Mouse (Mus musculus) layer of hippocampus, adult 8-10 months (tissue): Measurements from ENCODE around the gene Klhdc9. TPM values are rescaled to one million over a fixed set of nuclear protein-coding genes. Genes with fewer than 3 reads are reported as not detected.
"Not testable (repeated sequence)": the region's sequence is repeated elsewhere in the genome, so short reads cannot be mapped to it uniquely, and the experiment has no call there.

ENCODE experiments used
- DNase-seq, 2 experiments: peaks; one replicate each; pipeline ENCODE4 v3.0.0; 2022; ENCODE audit warnings: low spot score in 2 of 2
- total RNA-seq, 4 experiments: library from RNA; stranded (reverse); gene quantifications; 2 replicates each; pipeline ENCODE4 v1.2.4; 2022

Klhdc9 gene
- total RNA-seq, 4 experiments from 2014 or later = 5.1 to 11.7 (median 8.2) TPM

DNA sequence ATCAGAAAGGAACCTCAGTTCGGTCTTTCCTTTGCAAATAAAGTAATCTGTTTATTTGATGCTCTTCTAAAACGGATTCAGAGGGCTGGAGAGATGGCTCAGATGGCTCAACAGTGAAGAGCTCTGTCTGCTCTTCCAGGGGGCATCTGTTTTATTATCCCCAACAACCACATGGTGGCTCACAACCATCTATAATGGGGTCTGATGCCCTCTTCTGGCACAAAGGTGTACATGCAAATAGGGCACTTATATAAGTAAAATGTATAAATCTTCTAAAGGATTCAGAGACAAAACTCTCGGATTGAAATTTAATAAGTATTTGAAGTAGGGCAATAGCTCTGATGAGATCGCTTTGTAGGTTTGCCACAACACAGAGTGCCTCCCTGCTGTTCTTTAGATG, 2.2 kb downstream of the Klhdc9 start:
- peak in 1 of 2 experiments; percentile 36 for DNase-seq

DNA sequence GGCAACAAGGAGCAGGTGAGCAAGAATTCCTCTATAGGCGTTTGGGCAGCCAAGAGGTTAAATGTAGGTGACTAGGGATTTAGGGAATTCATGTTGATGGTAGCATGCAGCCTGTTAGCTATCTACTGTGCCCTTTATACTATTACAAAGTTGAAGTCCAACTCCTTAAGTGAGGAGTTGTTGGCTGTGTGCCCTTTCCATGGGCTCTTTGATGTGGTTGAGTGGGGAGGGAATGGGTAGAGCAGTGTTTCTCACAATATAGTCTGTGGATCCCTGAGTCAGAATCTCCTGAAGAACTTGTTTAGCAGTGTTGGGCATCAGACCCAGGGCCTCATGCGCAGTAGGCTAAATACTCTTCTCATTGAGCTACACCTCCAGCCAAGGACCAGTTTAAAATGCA, 3.8 kb downstream of the Klhdc9 start:
- DNase-seq = no peak

DNA sequence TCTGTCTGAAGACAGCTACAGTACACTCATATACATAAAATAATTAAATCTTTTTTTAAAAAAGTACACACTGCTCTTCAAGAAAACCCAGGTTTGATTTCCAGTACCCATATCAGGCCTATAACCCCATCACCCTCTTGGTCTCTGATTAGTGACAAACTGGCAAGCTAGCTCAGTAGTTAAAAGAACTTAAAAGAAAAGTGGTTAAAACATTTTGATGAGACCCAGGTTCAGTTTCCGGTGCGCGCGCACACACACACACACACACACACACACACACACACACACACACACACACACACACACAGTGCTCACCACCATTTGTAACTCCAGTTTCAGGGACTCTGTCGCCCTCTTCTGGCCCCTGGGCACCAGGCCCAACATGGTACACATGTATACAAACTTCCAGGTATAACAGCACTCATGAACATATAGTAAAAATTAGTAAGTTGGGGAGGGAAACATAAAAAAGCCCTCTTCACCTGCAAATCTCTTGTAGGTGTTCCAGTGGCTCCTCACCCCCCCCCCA, 4.7 kb downstream of the Klhdc9 start:
- DNase-seq = no peak

DNA sequence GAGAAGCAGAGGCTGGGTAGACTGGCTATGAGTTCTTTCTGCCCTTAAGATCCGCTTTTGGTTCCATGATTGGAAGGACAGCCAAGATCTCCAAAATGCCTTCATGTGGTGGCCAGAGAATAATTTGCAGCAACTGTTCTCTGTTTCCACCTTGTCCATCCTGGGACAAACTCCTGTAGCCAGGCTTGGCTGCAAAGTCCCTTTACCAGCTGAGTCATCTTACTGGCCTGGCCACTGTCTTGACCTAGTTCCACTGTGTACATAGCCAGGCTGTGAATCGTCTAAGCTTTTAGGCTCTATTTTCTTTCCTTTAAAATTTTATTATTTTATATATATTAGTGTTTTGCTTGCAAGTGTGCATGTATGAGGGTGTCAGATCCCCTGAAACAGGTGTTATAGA, 11.4 kb downstream of the Klhdc9 start:
- DNase-seq = no peak

DNA sequence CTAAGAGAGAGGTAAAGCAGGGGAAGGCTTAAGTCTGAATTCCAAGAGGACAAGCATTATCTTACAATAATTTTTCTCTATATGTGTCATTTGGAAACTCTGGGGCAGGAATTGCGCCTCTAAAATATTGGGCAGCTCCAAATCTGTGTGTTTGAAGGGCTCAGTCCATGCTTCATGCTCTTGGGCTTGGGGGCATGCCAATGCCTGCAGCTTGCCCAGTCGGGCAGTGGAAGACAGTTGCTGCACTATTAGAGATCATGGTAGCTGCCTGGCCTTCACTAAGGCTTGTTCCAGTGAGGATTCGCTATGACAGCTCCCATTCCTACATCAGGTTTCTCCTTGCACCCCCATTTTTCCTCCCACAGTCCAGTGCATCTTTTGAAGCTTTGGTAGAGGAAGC, 11.9 kb downstream of the Klhdc9 start:
- no peak for DNase-seq

DNA sequence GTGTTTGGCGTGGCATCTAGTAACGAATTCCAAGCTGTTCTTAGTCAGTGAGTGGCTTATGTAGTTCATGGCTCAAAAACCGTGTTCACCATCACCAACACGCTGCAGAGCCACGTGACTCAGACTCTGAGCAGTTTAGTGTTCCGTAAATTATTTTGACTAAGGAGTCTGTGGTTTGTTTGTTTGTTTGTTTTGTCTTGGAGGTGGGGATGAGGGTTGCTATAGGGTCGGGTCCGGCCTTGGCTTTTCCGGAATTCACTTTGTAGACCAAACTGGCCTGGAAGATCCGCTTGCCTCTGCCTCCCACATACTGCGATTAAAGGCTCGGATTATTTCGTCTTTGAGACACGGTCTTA, 14.5 kb downstream of the Klhdc9 start:
- no peak for DNase-seq

DNA sequence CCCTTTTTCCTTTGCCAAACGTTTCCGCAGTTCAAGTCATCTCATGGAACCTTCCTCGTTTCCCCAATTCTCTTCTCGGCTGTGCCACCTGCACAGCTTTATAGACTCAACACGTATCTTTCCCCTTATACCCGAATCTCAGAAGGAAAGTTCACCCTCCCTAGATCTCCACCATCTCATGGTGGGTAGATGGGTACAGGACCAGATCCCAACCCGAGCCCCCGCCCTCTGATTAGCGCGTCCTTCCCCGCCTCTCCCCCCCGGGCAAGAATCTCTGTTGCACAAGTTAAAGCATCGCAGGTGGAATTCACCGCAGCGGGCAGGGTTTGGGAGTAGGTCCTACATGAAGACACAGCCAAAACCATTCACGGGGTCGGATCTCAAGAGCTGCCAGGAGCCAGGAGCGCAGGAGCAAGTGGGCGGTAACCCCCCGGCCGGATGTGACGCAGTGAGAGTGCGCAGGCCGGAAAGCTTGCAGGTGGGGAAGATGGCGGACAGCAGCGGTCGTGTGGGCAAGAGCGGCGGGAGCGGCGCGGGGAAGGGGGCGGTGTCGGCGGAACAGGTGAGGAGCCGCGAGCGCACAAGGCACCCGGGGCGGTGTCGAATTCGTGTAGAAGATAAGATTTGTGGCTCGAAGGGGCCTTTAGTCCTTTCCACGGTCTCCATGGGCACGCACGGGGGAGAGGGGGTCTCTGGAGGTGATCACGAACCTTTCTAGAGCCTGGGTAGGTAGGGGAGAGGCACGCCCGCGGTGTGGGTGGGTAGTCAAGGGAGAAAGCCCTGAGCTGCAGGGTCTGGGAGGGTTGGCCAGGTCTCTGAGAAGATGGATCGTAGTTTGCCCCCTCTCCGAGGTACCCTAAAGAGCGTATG, 15.1 kb downstream of the Klhdc9 start, which contains the start of the genes Nit1 and Pfdn2:
Gene Nit1, minus strand, starts transcription at position 422 of the 870 bp plus-strand sequence.
Gene Pfdn2, plus strand, starts transcription at position 446 of the 870 bp plus-strand sequence.
- peak; percentile 84 to 88 for DNase-seq

DNA sequence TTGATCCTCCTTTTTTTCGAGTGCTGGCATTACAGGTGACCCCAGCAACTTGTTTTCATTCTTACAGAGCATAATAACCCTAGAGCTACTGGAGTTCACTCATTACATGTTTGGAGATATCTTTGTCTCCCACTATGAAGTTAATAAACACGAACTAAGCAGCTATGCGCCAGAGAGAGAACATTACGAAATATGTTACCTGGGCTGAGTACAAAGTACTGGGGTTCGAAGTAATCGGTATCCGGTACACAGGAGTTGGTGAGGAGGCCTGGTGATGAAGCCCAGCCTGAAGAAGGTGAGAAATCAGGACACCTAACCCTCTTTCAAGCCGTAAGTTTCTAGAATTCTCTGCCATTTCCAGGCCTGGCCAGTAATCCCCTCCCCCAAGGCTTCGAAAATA, 15.9 kb downstream of the Klhdc9 start:
- DNase-seq = no peak

DNA sequence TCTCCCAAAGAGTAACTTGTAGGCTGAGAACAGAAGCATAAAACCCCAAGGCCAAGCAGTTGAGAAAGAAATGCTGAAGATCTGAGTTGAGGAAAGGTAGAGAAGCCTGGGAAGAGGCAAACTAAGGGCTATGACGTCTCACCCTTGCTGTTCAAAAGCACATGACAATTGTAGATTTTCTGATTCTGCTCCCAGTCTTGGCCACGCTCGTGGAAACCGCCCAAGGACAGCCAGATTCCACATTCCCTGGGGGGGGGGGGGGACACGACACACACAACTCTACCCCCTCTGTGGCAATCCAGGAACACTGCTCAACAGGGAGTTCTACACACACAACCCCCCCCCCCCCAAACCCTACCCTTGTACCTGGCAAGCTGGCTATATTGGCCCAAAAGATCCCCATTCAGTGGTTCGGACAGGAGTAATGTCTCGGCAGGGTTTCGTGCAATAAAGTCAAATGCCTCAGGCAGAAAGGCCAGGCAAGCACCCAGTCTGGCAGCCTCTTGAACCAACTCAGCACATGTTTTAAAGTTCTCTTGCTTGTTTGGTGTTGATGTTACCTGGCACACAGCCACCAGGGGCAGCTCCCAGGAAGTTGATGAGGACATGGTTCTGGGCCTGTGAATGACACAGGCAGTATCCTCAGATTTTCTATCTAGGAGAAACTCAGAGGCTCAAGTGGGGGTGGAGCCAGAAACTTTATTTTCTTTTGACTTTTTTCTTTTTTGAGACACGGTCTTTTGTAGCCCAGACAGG, 16.5 kb downstream of the Klhdc9 start:
- DNase-seq = no peak

DNA sequence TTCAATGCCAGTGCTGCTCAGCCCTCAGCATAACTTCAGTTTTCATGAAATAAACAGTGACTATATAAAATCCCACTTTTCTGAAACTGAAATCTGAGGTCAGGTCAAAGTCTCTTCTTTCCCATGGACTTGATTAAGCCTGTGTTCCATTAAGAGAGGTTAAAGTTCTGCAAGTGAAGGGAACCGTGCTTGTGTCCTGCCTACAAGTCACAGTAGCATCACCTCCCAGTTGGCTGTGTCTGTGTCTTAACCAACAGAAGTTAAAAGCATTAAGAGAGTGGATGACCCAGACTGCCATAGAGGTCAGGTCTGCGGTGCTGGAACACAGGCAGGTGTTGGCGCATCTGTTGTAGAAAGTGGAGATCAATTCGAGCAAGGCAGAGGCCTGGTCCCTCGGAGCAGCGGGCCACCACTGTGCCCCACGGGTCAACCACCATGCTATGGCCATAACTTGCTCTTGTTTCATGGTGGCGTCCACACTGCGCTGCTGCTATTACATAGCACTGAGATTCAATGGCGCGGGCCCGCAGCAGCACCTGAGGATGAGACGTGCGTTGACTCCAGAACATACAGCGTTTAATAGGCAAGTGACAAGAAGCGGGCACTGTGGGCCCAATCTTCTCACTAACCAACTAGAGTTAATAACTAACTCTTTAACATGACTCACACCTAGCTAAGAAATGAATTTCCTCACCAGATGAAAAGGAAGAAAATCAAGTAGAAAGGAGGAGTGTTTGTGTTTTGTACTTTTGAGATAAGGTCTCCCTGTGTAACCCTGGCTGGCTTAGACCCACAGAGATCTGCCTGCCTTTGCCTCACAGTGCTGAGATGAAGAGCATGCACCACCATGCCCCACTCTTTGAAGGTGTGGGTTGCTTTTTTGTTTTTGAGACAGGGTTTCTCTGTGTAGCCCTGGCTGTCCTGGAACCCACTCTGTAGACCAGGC, 18.1 kb downstream of the Klhdc9 start:
- no peak for DNase-seq

DNA sequence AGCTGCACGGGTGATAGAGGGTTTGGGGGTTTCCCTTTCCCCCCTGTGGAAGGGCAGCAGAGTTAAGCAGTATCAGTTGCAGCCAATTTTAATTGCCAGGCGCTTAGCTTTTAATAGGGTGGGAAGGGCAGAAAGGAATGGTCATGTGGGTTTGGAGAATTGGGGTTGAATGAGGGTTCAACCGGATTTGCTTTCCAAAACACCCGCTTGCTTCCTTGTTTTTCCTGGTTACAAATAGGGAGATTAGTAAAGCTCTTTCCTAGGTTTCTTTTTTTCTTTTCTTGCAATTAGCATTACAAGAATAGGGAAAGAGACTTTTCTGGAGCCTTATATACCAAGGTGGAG, 30.4 kb downstream of the Klhdc9 start:
- no peak for DNase-seq

DNA sequence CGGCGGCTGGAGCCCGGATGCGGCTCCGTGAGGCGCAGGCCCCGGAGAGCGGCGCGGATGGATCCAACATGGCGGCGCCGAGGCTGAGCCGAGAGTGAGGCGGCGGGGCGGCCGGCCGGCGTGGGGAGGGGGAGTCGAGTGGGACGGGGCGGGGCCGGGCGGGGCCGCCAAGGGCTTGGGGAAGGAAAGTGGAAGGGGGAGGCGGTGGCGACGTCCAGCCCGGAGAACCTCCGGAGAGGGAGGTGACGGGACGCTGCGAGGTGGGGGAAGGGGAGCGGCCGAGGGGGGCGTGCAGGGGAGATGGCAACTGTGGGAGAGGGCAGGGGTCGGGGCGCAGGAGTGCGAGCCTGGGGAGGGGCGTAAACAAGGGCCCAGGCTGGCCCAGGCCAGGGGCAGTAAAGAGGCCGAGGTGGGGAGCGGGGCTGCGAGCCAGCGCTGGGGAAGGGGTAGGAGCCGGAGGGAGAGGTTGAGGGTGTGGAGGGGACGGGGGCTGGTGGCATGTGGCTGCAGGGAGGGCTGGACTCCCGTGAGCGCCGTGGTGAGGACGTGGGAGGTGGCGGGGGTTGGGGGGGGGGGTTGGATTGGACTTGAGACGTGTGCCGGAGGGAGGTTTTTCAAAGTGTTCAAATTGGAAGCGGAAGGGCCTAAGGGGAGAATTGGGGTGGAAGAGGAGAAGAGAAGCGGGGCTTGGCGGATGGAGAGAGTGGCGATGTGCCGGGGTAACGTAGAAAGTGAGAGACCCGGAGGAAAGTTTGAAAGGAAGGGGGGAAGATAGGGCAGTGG, 31.0 kb downstream of the Klhdc9 start:
- DNase-seq = no peak

DNA sequence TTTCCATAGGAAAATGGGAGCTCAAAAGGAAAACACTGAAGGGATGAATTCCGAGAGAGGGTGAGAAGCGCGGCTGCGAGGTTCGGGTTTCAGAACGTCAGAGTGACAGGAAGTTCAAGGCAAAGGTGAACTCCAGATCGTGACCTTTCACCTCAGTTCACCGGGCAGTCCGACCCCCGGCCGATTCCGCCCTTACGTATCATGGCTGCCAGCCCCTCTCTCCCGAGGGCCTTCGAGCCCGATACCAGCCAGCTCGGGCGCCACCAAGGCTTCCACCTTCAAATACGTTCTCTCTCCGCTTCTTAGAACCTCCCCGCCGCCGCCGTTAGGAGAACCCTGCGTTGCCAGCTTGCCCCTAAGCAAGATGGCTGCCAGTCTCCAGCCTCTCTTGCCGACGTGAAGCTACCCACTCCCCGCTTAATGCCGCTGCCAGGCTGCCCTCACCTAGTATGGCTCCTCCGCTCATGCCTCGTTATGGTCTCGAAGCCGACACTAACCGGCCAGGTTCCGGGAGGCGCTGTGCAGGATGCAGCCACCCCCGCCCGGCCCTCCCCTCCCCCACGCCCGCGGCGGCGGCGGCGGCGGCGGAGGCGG, 31.7 kb downstream of the Klhdc9 start, which contains the start of gene Dedd:
Gene Dedd, plus strand, starts transcription at position 307 of the 594 bp plus-strand sequence.
- peak; percentile 96 for DNase-seq

DNA sequence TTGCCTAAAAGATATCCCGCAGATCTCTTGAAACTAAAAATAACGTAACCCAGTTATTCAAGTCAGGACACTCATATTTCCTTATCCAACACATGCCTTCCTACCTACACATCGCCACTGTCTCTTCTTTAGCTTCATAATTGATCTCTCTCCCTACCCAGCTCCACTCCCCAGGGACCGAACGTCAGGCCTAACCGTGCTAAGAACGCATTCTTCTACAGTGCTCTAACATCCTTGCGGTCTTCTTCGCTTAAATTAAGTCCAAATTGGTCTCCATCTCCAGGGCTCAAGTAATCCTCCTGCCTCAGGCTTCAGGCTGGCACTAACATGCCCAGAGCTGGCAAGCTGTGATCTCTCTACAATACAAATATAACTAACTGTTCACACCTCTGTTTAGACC, 32.4 kb downstream of the Klhdc9 start:
- DNase-seq = no peak

DNA sequence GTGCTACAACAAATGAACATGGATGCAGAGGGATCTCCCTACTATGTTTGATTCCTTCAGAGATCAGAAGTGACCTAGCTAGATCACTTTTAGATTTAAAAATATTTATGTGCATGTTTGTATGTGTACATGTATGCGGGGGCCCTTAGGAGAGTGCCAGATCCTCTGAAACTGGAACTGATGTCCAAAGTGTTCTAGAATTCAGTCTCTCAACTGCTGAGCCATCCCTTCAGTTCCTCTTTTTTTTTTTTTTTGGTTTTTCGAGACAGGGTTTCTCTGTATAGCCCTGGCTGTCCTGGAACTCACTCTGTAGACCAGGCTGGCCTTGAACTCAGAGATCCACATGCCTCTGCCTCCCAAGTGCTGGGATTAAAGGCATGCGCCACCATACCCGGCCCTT, 34.0 kb downstream of the Klhdc9 start:
- not testable (repeated sequence) for DNase-seq

DNA sequence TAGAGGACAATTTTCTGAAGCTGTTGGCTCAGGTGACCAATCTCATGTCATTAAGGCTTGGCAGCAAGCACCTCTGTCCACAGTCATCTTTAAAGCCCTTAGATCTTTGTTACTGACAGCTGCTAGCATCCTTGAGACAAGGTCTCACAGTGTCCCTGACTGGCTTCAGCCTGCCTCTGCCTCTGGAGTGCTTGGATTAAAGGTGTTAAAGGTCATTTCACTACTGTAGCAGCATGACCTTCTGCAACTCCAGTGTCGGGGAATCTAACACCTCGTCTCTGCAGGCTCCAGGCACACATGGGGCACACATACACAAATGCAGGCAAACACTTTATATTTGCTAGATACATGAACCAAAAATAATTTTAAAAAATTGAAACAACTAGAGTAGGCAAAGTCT, 35.0 kb downstream of the Klhdc9 start:
- no peak for DNase-seq

DNA sequence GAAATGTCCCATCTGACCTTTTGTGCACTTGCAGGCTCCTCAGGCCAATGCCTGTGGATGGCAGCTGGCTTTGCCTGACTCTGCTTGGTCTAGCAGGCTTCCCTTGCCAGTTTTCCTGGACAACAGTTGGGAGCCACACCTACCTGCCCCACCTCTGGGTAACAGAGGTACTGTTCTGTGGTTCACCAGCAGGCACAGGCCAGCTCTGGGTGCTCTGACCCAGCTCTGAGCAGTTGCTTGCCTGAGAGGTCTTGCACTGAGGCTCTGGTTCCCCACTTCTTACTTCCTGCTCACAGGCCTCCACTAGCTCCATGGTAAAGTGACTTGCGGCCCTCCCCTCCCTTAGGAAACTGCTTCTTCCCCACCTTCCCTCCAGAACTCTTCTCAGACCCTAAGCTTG, 38.6 kb downstream of the Klhdc9 start:
- no peak for DNase-seq

DNA sequence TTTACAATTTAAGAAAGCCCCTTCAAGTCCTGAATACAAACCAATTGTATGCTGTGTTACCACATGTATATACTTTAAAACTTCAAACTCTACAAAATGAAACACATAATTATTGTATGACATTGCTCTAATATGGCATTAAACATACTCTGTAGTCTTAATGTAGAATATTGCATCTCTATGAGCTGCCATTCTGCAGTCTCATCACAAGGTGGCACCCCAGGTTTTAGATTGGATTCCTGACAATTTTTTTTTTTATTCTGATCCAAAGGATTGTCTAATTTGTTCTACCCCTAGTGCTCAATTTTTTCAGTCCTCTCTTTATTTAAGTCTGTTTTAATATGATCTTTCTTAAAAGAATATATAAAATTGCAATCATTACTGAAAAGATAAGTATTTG, 39.2 kb downstream of the Klhdc9 start:
- no peak for DNase-seq

DNA sequence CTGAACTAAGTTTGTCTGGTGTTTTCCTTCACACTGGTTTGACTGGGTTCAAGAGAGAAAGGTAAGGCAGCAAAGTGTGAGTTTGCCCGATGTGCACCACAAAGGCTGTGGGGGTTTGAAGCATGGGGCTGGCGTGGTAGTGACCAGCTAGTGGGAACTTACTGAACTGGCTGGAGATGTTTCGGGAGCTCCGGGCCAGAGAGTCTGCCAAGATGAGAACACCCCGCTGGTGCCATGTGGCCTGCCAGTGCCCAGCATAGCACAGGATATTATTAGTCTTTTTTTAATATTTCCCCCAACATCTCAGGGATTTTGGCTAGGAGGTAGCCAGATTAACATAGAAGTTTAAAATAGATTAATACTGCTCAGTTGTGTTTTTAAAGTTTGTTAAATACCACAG, 40.4 kb downstream of the Klhdc9 start:
- DNase-seq = no peak

DNA sequence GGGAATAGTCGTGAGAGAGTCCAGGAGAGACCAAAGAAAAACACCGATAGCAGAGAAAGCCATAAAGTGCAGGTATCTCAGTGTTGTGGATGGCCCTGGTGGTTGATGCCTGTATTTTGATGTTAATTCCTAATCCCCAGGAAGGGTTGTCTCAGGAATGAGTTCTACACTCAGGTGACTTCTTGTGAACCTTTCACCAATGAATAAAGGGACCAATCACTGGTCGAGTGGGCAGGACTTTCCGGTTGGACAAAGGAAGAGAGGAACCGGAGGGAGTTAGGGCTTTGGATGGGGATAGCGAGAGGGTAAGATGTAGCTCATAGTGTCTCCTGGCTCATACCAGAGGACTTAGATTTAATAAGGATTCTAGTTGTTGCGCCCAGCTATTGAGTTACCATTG, 40.9 kb downstream of the Klhdc9 start:
- no peak for DNase-seq
